ENCODE assay signal across 9 mouse cellular contexts in the genomic region with DNA sequence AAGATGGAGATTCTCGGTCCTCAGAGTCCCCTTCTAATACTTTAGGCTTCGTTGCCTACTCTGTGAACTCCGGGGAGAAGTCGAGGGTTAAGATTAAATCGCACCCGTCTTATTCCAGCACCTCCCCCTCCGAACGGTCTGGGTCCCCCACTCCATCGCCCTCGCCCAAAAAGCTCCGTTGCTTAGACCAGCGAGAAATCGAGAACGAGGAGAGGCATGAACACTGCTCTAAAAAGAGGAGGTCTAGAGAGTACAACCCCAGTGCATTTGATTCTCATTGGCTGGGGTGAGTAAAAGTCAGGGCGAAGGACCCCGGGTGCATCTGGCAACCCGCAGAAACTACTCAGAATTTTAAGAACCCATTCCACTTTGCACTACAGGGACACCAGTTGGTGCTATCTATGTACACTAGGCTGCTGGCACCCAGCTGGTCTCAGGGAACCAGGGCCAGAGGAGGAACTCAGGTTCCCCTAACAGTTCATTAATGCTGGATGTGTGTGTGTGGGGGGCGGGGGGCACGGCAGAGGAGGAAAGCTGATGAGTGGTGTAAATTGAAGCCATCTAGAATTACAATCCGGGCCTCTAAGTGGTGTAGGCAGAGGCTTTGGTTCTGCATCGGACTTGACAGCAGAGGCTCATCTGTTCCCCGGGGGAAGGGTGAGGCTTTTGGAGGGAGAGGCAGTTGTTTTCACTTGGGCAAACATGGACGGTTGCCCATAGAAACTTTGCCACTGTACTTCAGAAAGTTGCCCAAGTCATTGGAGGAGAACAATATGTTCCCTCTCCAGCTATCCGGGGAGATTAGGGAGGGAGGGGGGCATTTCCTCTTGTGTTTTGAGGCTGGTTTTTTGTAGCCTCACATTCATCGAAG. TPM values are rescaled to one million over a fixed set of nuclear protein-coding genes. Genes with fewer than 3 reads are reported as not detected.
DNase-seq lines count a peak whose midpoint lies in the region; ATAC-seq lines count a peak whose summit lies in the region.
"Had no signal": no experiment of that assay in that cellular context is flagged by ENCODE, and none has a peak within 500 bp of the region (broad histone marks: within the 10 kb centered on the region; RNA-seq: fewer than 3 reads in every experiment).

No protein-coding gene starts in this region.

- peak overlapping the region; percentile 81 for H3K9ac ChIP-seq in heart, embryonic 16.5 days (ENCODE audit: low read length)

- peak overlapping the region; percentile 88 for H3K4me3 ChIP-seq in heart, embryonic 16.5 days (ENCODE audit: low read length)
- peak overlapping the region; percentile 92 for H3K4me3 ChIP-seq in limb, embryonic 10.5 days

- H3K4me2 ChIP-seq in heart, embryonic 16.5 days (ENCODE audit: low read depth, low read length) = peak overlapping the region; percentile 82

- 3% methylated on average over 25 of the region's 25 CpGs for WGBS in heart, embryonic 16.5 days
- WGBS in limb, embryonic 10.5 days = 3% methylated on average over 25 of the region's 25 CpGs

- no peak for ATAC-seq in CD4-positive, CD25-positive, alpha-beta regulatory T cell, adult 4 months
- peak; percentile 28 for ATAC-seq in erythroid progenitor cell, adult 5-6 weeks (replicated peaks; ENCODE audit: low FRiP score, poor library complexity, severe bottlenecking)
- no peak for ATAC-seq in heart, embryonic 16.5 days (replicated peaks; ENCODE audit: extremely low read depth, insufficient read depth, low FRiP score)

- H3K4me1 ChIP-seq in heart, embryonic 16.5 days (ENCODE audit: control insufficient read depth, insufficient read depth, low read length) = peaks cover 13% of the 10 kb centered on the region
- peaks cover 26% of the 10 kb centered on the region for H3K4me1 ChIP-seq in limb, embryonic 10.5 days

- H3K27ac ChIP-seq in heart, embryonic 16.5 days (ENCODE audit: low read length) = peak overlapping the region; percentile 96
- peak overlapping the region; percentile 96 for H3K27ac ChIP-seq in limb, embryonic 10.5 days

- no peaks in the 10 kb centered on the region for H3K9me3 ChIP-seq in heart, embryonic 16.5 days (replicated peaks; ENCODE audit: control insufficient read depth, low read length)
- H3K9me3 ChIP-seq in limb, embryonic 10.5 days (replicated peaks) = no peaks in the 10 kb centered on the region

- peak; percentile 29 for DNase-seq in CD4-positive, CD25-positive, alpha-beta regulatory T cell, adult 2 months (ENCODE audit: low read depth, low spot score)
- peak; percentile 37 for DNase-seq in adrenal gland, adult 8-10 months
- peak; percentile 57 for DNase-seq in limb, embryonic 10.5 days (ENCODE audit: low spot score)
- peak; percentile 42 for DNase-seq in mesoderm, embryonic 11.5 days (ENCODE audit: low read depth, low spot score)
- peak; percentile 14 for DNase-seq in thymus, postnatal 0 days (ENCODE audit: low spot score)

- H3K36me3 ChIP-seq in heart, embryonic 16.5 days (ENCODE audit: control insufficient read depth, insufficient read depth) = peaks cover 23% of the 10 kb centered on the region
- peaks cover 38% of the 10 kb centered on the region for H3K36me3 ChIP-seq in limb, embryonic 10.5 days

- no peaks in the 10 kb centered on the region for H3K27me3 ChIP-seq in heart, embryonic 16.5 days (ENCODE audit: control insufficient read depth, insufficient read depth, low read length)
- no peaks in the 10 kb centered on the region for H3K27me3 ChIP-seq in limb, embryonic 10.5 days (ENCODE audit: low read depth, poor library complexity, severe bottlenecking)

RNA-seq across cellular contexts. Expression of a gene that starts 1.1 kb away (rescaled TPM):
- polyA plus RNA-seq in CD4-positive, CD25-positive, alpha-beta regulatory T cell, adult 4 months (2017; shearing (Covaris generic)) = under 1 TPM; 0.38 to 0.81 TPM
- total RNA-seq in adrenal gland, adult 8-10 months (2022) = 1 to 10 TPM in 1 of 4 experiments, under 1 TPM in 3; 0.24 to 1.1 (median 0.59) TPM
- 0.72 TPM in 1 of 2 replicates, not detected in the other for total RNA-seq in erythroid progenitor cell, adult 5-6 weeks (2015; ENCODE audit: low replicate concordance)
- total RNA-seq in erythroid progenitor cell, adult 5-6 weeks (2017; ENCODE audit: low replicate concordance) = 0.61 and 1.9 TPM in 2 replicates
- 0.33 and 0.35 TPM in 2 replicates for polyA plus RNA-seq in heart, embryonic 16.5 days (2015; fragmentation: Nextera tagmentation; extraction: Ambion mirVana)
- 0.69 and 0.74 TPM in 2 replicates for polyA plus RNA-seq in limb, embryonic 10.5 days (2016; fragmentation: Nextera tagmentation; extraction: Ambion mirVana)
- polyA plus RNA-seq in thymus, postnatal 0 days (2015; fragmentation: Nextera tagmentation; extraction: Ambion mirVana) = 0.77 and 1.3 TPM in 2 replicates

RNA-seq across cellular contexts. Expression of a gene that starts 1.4 kb away (rescaled TPM):
- polyA plus RNA-seq in CD4-positive, CD25-positive, alpha-beta regulatory T cell, adult 4 months (2017; shearing (Covaris generic)) = 10 to 100 TPM; 29.7 to 36.7 TPM
- 1,000 to 10,000 TPM; 1,068 to 1,277 (median 1,158) TPM for total RNA-seq in adrenal gland, adult 8-10 months (2022)
- total RNA-seq in erythroid progenitor cell, adult 5-6 weeks (2015; ENCODE audit: low replicate concordance) = 72.9 and 80.7 TPM in 2 replicates
- 123 and 127 TPM in 2 replicates for total RNA-seq in erythroid progenitor cell, adult 5-6 weeks (2017; ENCODE audit: low replicate concordance)
- polyA plus RNA-seq in heart, embryonic 16.5 days (2015; fragmentation: Nextera tagmentation; extraction: Ambion mirVana) = 57.9 and 59.0 TPM in 2 replicates
- 122 and 125 TPM in 2 replicates for polyA plus RNA-seq in limb, embryonic 10.5 days (2016; fragmentation: Nextera tagmentation; extraction: Ambion mirVana)
- polyA plus RNA-seq in thymus, postnatal 0 days (2015; fragmentation: Nextera tagmentation; extraction: Ambion mirVana) = 111 and 119 TPM in 2 replicates

RNA-seq across cellular contexts. Expression of a gene that starts 9.6 kb away (rescaled TPM):
- polyA plus RNA-seq in CD4-positive, CD25-positive, alpha-beta regulatory T cell, adult 4 months (2017; shearing (Covaris generic)) = under 1 TPM in 1 of 2 experiments, not detected in 1; 0.48 TPM
- total RNA-seq in adrenal gland, adult 8-10 months (2022) = not detected
- total RNA-seq in erythroid progenitor cell, adult 5-6 weeks (2015; ENCODE audit: low replicate concordance) = not detected in 2 replicates
- not detected in 2 replicates for total RNA-seq in erythroid progenitor cell, adult 5-6 weeks (2017; ENCODE audit: low replicate concordance)
- not detected in 2 replicates for polyA plus RNA-seq in heart, embryonic 16.5 days (2015; fragmentation: Nextera tagmentation; extraction: Ambion mirVana)
- polyA plus RNA-seq in limb, embryonic 10.5 days (2016; fragmentation: Nextera tagmentation; extraction: Ambion mirVana) = not detected in 2 replicates
- polyA plus RNA-seq in thymus, postnatal 0 days (2015; fragmentation: Nextera tagmentation; extraction: Ambion mirVana) = not detected in 2 replicates
- total RNA-seq: neutrophil, adult 5-6 weeks had no signal

RNA-seq across cellular contexts. Expression of a gene that starts 26.9 kb away (rescaled TPM):
- under 1 TPM in 1 of 2 experiments, not detected in 1; 0.20 TPM for polyA plus RNA-seq in CD4-positive, CD25-positive, alpha-beta regulatory T cell, adult 4 months (2017; shearing (Covaris generic))
- under 1 TPM in 1 of 4 experiments, not detected in 3; 0.14 TPM for total RNA-seq in adrenal gland, adult 8-10 months (2022)
- not detected in 2 replicates for total RNA-seq in erythroid progenitor cell, adult 5-6 weeks (2015; ENCODE audit: low replicate concordance)
- total RNA-seq in erythroid progenitor cell, adult 5-6 weeks (2017; ENCODE audit: low replicate concordance) = 0.13 TPM in 1 of 2 replicates, not detected in the other
- 0.10 and 0.11 TPM in 2 replicates for polyA plus RNA-seq in heart, embryonic 16.5 days (2015; fragmentation: Nextera tagmentation; extraction: Ambion mirVana)
- polyA plus RNA-seq in limb, embryonic 10.5 days (2016; fragmentation: Nextera tagmentation; extraction: Ambion mirVana) = 0.64 and 2.1 TPM in 2 replicates
- 0.14 and 0.27 TPM in 2 replicates for polyA plus RNA-seq in thymus, postnatal 0 days (2015; fragmentation: Nextera tagmentation; extraction: Ambion mirVana)
- total RNA-seq: neutrophil, adult 5-6 weeks had no signal

RNA-seq across cellular contexts. Expression of a gene that starts 57.2 kb away (rescaled TPM):
- polyA plus RNA-seq in CD4-positive, CD25-positive, alpha-beta regulatory T cell, adult 4 months (2017; shearing (Covaris generic)) = under 1 TPM in 1 of 2 experiments, not detected in 1; 0.20 TPM
- total RNA-seq in adrenal gland, adult 8-10 months (2022) = under 1 TPM in 3 of 4 experiments, not detected in 1; 0.10 to 0.65 (median 0.62) TPM
- total RNA-seq in erythroid progenitor cell, adult 5-6 weeks (2015; ENCODE audit: low replicate concordance) = not detected in 2 replicates
- not detected in 2 replicates for total RNA-seq in erythroid progenitor cell, adult 5-6 weeks (2017; ENCODE audit: low replicate concordance)
- not detected in 2 replicates for polyA plus RNA-seq in heart, embryonic 16.5 days (2015; fragmentation: Nextera tagmentation; extraction: Ambion mirVana)
- polyA plus RNA-seq in limb, embryonic 10.5 days (2016; fragmentation: Nextera tagmentation; extraction: Ambion mirVana) = not detected in 2 replicates
- polyA plus RNA-seq in thymus, postnatal 0 days (2015; fragmentation: Nextera tagmentation; extraction: Ambion mirVana) = 0.50 and 0.82 TPM in 2 replicates
- total RNA-seq: neutrophil, adult 5-6 weeks had no signal
